Mouse (Mus musculus): ENCODE measurements around the gene BC067074. TPM values are rescaled to one million over a fixed set of nuclear protein-coding genes. Genes with fewer than 3 reads are reported as not detected.

Gene BC067074
- polyA plus RNA-seq, 1 experiment from 2014 or later: 5.4 TPM

GRCm38 (mm10) chr13:113288210-113289197, 4.5 kb upstream of the BC067074 start:
- no peak overlapping the region for H3K4me2 ChIP-seq
- 79% methylated on average over 7 of the region's 7 CpGs for WGBS
- no peaks in the 10 kb centered on the region for H3K9me3 ChIP-seq (ENCODE audit: low read depth, low read length)
- ATAC-seq (ENCODE audit: insufficient read depth): no peak
- no peak for TF ChIP-seq CTCF (IDR thresholded peaks at IDR 0.05; ENCODE audit: low read depth)
- H3K9ac ChIP-seq: no peak overlapping the region
- no peaks in the 10 kb centered on the region for H3K4me1 ChIP-seq (ENCODE audit: insufficient read depth)
- no peaks in the 10 kb centered on the region for H3K36me3 ChIP-seq (ENCODE audit: insufficient read depth)
- no peak for DNase-seq
- no peak overlapping the region for H3K27ac ChIP-seq (ENCODE audit: low read depth)
- H3K4me3 ChIP-seq (ENCODE audit: low read depth, low read length): no peak overlapping the region
- H3K27me3 ChIP-seq (ENCODE audit: insufficient read depth, low read length): peaks cover 4% of the 10 kb centered on the region; the same call in 1 of the 2 replicates

- Histone ChIP-seq H3K27me3 (ENCODE audit: insufficient read depth, low read length) (peaks cover 4% of the 10 kb centered on the region; the same call in 1 of the 2 replicates), H3K27ac (ENCODE audit: low read depth) (no peak overlapping the region), H3K36me3 (ENCODE audit: insufficient read depth) (no peaks in the 10 kb centered on the region), H3K4me1 (ENCODE audit: insufficient read depth) (0 out of 2 replicates have a peak, but pooled peaks cover 6% of the 10 kb centered on the region), H3K4me3 (ENCODE audit: low read depth, low read length) (no peak overlapping the region), H3K4me2 (no peak overlapping the region), H3K9me3 (ENCODE audit: low read depth, low read length) (no peaks in the 10 kb centered on the region), H3K9ac (no peak overlapping the region)
- no peak for TF ChIP-seq CTCF (IDR thresholded peaks at IDR 0.05; ENCODE audit: low read depth)
- DNase-seq (no peak), ATAC-seq (ENCODE audit: insufficient read depth) (no peak)
- WGBS: 81% methylated on average over 4 of the region's 4 CpGs
Measured at GRCm38 (mm10) chr13:113289760-113290159, 3.2 kb upstream of the BC067074 start.

- WGBS: 84% methylated on average over 8 of the region's 8 CpGs
- H3K27ac ChIP-seq (ENCODE audit: low read depth): no peak overlapping the region
- DNase-seq (no peak), ATAC-seq (ENCODE audit: insufficient read depth) (no peak)
- no peaks in the 10 kb centered on the region for H3K9me3 ChIP-seq (ENCODE audit: low read depth, low read length)
- H3K4me3 ChIP-seq (ENCODE audit: low read depth, low read length): no peak overlapping the region
- H3K9ac ChIP-seq: no peak overlapping the region
- H3K36me3 ChIP-seq (ENCODE audit: insufficient read depth): no peaks in the 10 kb centered on the region
- H3K4me1 ChIP-seq (ENCODE audit: insufficient read depth): 0 out of 2 replicates have a peak, but pooled peaks cover 6% of the 10 kb centered on the region
- H3K27me3 ChIP-seq (ENCODE audit: insufficient read depth, low read length): peaks cover 4% of the 10 kb centered on the region; the same call in 1 of the 2 replicates
- no peak for TF ChIP-seq CTCF (IDR thresholded peaks at IDR 0.05; ENCODE audit: low read depth)
- H3K4me2 ChIP-seq: no peak overlapping the region
Measured at GRCm38 (mm10) chr13:113292001-113292400, 958 bp upstream of the BC067074 start.

DNA sequence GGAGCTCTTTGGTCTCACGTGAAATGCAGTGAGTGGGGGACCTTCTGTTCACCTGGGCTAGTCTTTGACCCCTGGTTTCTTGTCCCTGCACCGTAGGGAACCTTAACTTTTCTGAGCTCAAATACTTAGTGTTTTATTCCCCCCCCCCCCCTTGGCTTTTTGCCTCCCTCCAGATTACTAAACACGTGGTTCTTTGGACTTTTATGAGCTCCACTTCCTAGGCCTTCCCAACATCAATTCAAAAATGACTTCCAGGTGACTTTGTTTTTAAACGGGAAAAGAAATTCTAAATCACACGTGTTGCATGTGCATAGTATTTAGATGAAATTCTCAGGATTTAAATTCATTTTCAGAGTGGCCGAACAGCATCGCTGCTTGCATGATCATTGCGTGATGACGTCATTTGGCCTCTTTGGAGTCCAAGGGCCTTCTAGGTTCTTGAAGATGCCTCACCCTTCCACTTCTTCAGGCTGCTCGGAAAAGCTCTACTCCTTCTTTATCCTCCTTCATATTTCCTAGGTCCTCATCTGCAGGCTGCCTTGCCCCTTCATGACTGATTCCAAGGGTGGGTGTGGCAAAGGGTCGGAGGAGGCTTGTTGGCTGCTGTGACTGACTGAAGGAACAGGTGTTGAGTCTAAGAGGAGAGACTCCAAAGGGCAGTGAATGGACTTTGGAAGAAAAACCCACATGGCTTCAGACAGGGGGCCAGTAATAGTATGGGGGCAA, 911 bp downstream of the BC067074 start:
- H3K9me3 ChIP-seq (ENCODE audit: low read depth, low read length): no peaks in the 10 kb centered on the region
- WGBS: 52% methylated on average over 11 of the region's 11 CpGs
- TF ChIP-seq CTCF (IDR thresholded peaks at IDR 0.05; ENCODE audit: low read depth): no peak
- DNase-seq: peak; percentile 18
- peaks cover 4% of the 10 kb centered on the region; the same call in 1 of the 2 replicates for H3K27me3 ChIP-seq (ENCODE audit: insufficient read depth, low read length)
- peak overlapping the region; percentile 78 for H3K9ac ChIP-seq
- peak overlapping the region; percentile 78 for H3K4me2 ChIP-seq
- peak overlapping the region; percentile 69 for H3K4me3 ChIP-seq (ENCODE audit: low read depth, low read length)
- H3K27ac ChIP-seq (ENCODE audit: low read depth): no peak overlapping the region
- H3K36me3 ChIP-seq (ENCODE audit: insufficient read depth): no peaks in the 10 kb centered on the region
- 0 out of 2 replicates have a peak, but pooled peaks cover 6% of the 10 kb centered on the region for H3K4me1 ChIP-seq (ENCODE audit: insufficient read depth)
- no peak for ATAC-seq (ENCODE audit: insufficient read depth)

GRCm38 (mm10) chr13:113295817-113296485, 3.0 kb downstream of the BC067074 start:
- Histone ChIP-seq H3K27ac (ENCODE audit: low read depth) (no peak overlapping the region), H3K9ac (no peak overlapping the region), H3K4me2 (no peak overlapping the region), H3K27me3 (ENCODE audit: insufficient read depth, low read length) (peaks cover 4% of the 10 kb centered on the region; the same call in 1 of the 2 replicates), H3K36me3 (ENCODE audit: insufficient read depth) (no peaks in the 10 kb centered on the region), H3K9me3 (ENCODE audit: low read depth, low read length) (no peaks in the 10 kb centered on the region), H3K4me3 (ENCODE audit: low read depth, low read length) (no peak overlapping the region), H3K4me1 (ENCODE audit: insufficient read depth) (0 out of 2 replicates have a peak, but pooled peaks cover 6% of the 10 kb centered on the region)
- peak; percentile 37 for DNase-seq
- TF ChIP-seq CTCF (IDR thresholded peaks at IDR 0.05; ENCODE audit: low read depth): no peak
- ATAC-seq (ENCODE audit: insufficient read depth): no peak
- 76% methylated on average over 10 of the region's 10 CpGs for WGBS

DNA sequence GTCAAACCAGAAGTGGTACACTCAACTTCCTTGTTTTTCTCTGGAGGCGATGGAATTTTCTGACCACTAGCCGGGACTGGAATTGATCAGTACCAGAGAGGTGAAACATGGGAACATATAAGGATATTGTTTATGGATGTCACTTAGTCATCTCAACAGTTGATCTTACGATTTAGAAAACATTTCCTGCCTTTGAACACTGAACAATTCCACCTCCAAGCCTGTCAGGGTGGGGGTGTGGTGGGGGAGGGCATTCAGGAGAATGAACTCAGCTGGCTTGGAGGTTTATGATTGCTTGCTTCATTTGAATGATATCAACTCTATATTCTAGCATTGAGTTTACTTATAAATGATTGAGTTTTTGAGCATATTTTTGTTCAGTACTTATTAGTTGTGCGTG, 13.6 kb downstream of the BC067074 start:
- Histone ChIP-seq H3K27ac (ENCODE audit: low read depth) (no peak overlapping the region), H3K4me1 (ENCODE audit: insufficient read depth) (no peaks in the 10 kb centered on the region), H3K9ac (no peak overlapping the region), H3K4me2 (no peak overlapping the region), H3K36me3 (ENCODE audit: insufficient read depth) (no peaks in the 10 kb centered on the region), H3K27me3 (ENCODE audit: insufficient read depth, low read length) (no peaks in the 10 kb centered on the region), H3K9me3 (ENCODE audit: low read depth, low read length) (peaks cover 4% of the 10 kb centered on the region; the same call in 1 of the 2 replicates), H3K4me3 (ENCODE audit: low read depth, low read length) (no peak overlapping the region)
- TF ChIP-seq CTCF (IDR thresholded peaks at IDR 0.05; ENCODE audit: low read depth): no peak
- ATAC-seq (ENCODE audit: insufficient read depth) (no peak), DNase-seq (no peak)
- 71% methylated on average over 4 of the region's 4 CpGs for WGBS

Data from lung, embryonic 14.5 days (tissue).